8 mouse cellular contexts compared by ENCODE assay signal in genomic region chr10:99262319-99262866, GRCm38 (mm10). TPM values are rescaled to one million over a fixed set of nuclear protein-coding genes. Genes with fewer than 3 reads are reported as not detected.
A peak's percentile ranks its signal among the peaks of the same experiment; 100 is the strongest.
DNase-seq lines count a peak whose midpoint lies in the region; ATAC-seq and TF ChIP-seq lines count a peak whose summit lies in the region.

No protein-coding gene starts in this region.

- H3K27ac ChIP-seq in hindbrain, postnatal 0 days = peak overlapping the region; percentile 96
- peak overlapping the region; percentile 86 for H3K27ac ChIP-seq in midbrain, postnatal 0 days (ENCODE audit: low read depth, low read length)

- peak; percentile 37 for DNase-seq in adrenal gland, postnatal 25 days
- no peak for DNase-seq in adrenal gland, adult 8-10 months
- DNase-seq in ovary, postnatal 36 days (ENCODE audit: low spot score) = peak; percentile 31
- no peak for DNase-seq in ovary, postnatal 14 days (ENCODE audit: low spot score)
- DNase-seq in hindbrain, postnatal 0 days (ENCODE audit: low spot score) = peak; percentile 53
- DNase-seq in midbrain, postnatal 0 days (ENCODE audit: low spot score) = peak; percentile 54
- DNase-seq in embryo, embryonic 9.5 days (ENCODE audit: extremely low spot score) = no peak
- DNase-seq in gastrocnemius, adult 8-10 months (ENCODE audit: low spot score in 2 of 2) = no peak

- TF ChIP-seq CTCF in hindbrain, postnatal 0 days (IDR thresholded peaks at IDR 0.05; ENCODE audit: low read depth) = no peak; the same call in 1 of the 2 replicates
- no peak for TF ChIP-seq CTCF in midbrain, postnatal 0 days (IDR thresholded peaks at IDR 0.05)

- H3K4me1 ChIP-seq in hindbrain, postnatal 0 days (ENCODE audit: insufficient read depth, low read length) = no peaks in the 10 kb centered on the region
- H3K4me1 ChIP-seq in midbrain, postnatal 0 days (ENCODE audit: insufficient read depth, low read length) = peaks cover 4% of the 10 kb centered on the region; the same call in 1 of the 2 replicates

- ATAC-seq in hindbrain, postnatal 0 days = peak; percentile 21; the same call in 1 of the 2 replicates
- ATAC-seq in midbrain, postnatal 0 days (ENCODE audit: low FRiP score) = peak; percentile 45

- H3K36me3 ChIP-seq in hindbrain, postnatal 0 days (ENCODE audit: insufficient read depth, low read length) = no peaks in the 10 kb centered on the region
- H3K36me3 ChIP-seq in midbrain, postnatal 0 days (ENCODE audit: insufficient read depth, low read length) = no peaks in the 10 kb centered on the region; the same call in 1 of the 2 replicates

- no peaks in the 10 kb centered on the region for H3K27me3 ChIP-seq in hindbrain, postnatal 0 days (ENCODE audit: insufficient read depth, low read length)
- no peaks in the 10 kb centered on the region for H3K27me3 ChIP-seq in midbrain, postnatal 0 days (ENCODE audit: insufficient read depth, low read length)

- peak overlapping the region; percentile 78 for H3K4me3 ChIP-seq in hindbrain, postnatal 0 days (ENCODE audit: low read length)
- H3K4me3 ChIP-seq in midbrain, postnatal 0 days (ENCODE audit: low read depth, low read length) = peak overlapping the region; percentile 80

- WGBS in hindbrain, postnatal 0 days = under 1% methylated on average over 20 of the region's 20 CpGs
- under 1% methylated on average over 20 of the region's 20 CpGs for WGBS in midbrain, postnatal 0 days

- no peaks in the 10 kb centered on the region for H3K9me3 ChIP-seq in hindbrain, postnatal 0 days (ENCODE audit: low read length)
- no peaks in the 10 kb centered on the region for H3K9me3 ChIP-seq in midbrain, postnatal 0 days (ENCODE audit: low read length)

- H3K4me2 ChIP-seq in hindbrain, postnatal 0 days (ENCODE audit: low read depth, low read length) = peak overlapping the region; percentile 94
- H3K4me2 ChIP-seq in midbrain, postnatal 0 days (ENCODE audit: low read depth, low read length, poor library complexity, severe bottlenecking) = peak overlapping the region; percentile 92

- peak overlapping the region; percentile 76 for H3K9ac ChIP-seq in hindbrain, postnatal 0 days (replicated peaks; ENCODE audit: low read length)
- peak overlapping the region; percentile 80 for H3K9ac ChIP-seq in midbrain, postnatal 0 days (replicated peaks; ENCODE audit: low read length, poor library complexity, severe bottlenecking)

RNA-seq across cellular contexts. Expression of gene Dusp6, which starts 0.6 kb away (rescaled TPM):
- total RNA-seq in adrenal gland, postnatal 25 days (2021) = 101 and 136 TPM in 2 replicates
- 100 to 1,000 TPM in 3 of 4 experiments, 10 to 100 TPM in 1; 88.6 to 238 (median 129) TPM for total RNA-seq in adrenal gland, adult 8-10 months (2022)
- 65.3 and 74.0 TPM in 2 replicates for total RNA-seq in hindbrain, postnatal 0 days (2014; rRNA removed)
- 32.5 and 35.2 TPM in 2 replicates for polyA plus RNA-seq in hindbrain, postnatal 0 days (2015; fragmentation: Nextera tagmentation; extraction: Ambion mirVana)
- total RNA-seq in midbrain, postnatal 0 days (2014; rRNA removed) = 47.7 and 52.1 TPM in 2 replicates
- 23.5 and 25.4 TPM in 2 replicates for polyA plus RNA-seq in midbrain, postnatal 0 days (2015; fragmentation: Nextera tagmentation; extraction: Ambion mirVana)
- total RNA-seq in gastrocnemius, adult 8-10 months (2022) = 1 to 10 TPM; 7.3 to 9.8 (median 8.5) TPM

Comparison
In these comparisons a context has a peak if more than half of its experiments do, and no peak if none do; other contexts are left out.
1. DNase-seq: peak in adrenal gland, postnatal 25 days (single experiment), ovary, postnatal 36 days (single experiment), hindbrain, postnatal 0 days (single experiment) and midbrain, postnatal 0 days (single experiment); none in adrenal gland, adult 8-10 months (single experiment), ovary, postnatal 14 days (single experiment), embryo, embryonic 9.5 days (single experiment) and gastrocnemius, adult 8-10 months (0 of 2).